Mouse (Mus musculus) right cerebral cortex, adult 18-20 months (tissue): ENCODE data around the gene Cebpz.

ENCODE experiments used
- DNase-seq: peaks from one replicate; pipeline ENCODE4 v3.0.0; 2022; ENCODE audit warnings: mixed read lengths

Cebpz gene

GRCm38 (mm10) chr17:78895394-78895793 lies 41.5 kb downstream of the Cebpz start:
- peak; percentile 24 for DNase-seq

GRCm38 (mm10) chr17:78894991-78895390 lies 41.9 kb downstream of the Cebpz start:
- no peak for DNase-seq

- DNase-seq, result no peak
Measured at GRCm38 (mm10) chr17:78891020-78891419, 45.8 kb downstream of the Cebpz start.

- DNase-seq, result no peak
Measured at GRCm38 (mm10) chr17:78889184-78889583, 47.7 kb downstream of the Cebpz start.

- no peak for DNase-seq
Measured at GRCm38 (mm10) chr17:78888554-78888953, 48.3 kb downstream of the Cebpz start.

- DNase-seq, result no peak
Measured at GRCm38 (mm10) chr17:78885286-78886065, 51.4 kb downstream of the Cebpz start.

GRCm38 (mm10) chr17:78883291-78883690 lies 53.6 kb downstream of the Cebpz start:
- no peak for DNase-seq

GRCm38 (mm10) chr17:78882401-78883112 lies 54.3 kb downstream of the Cebpz start, which contains the start of gene Eif2ak2:
Gene Eif2ak2, minus strand, starts transcription at chr17:78882573.
- peak; percentile 57 for DNase-seq

- DNase-seq, result no peak
Measured at GRCm38 (mm10) chr17:78881878-78882304, 55.0 kb downstream of the Cebpz start.

- DNase-seq, result no peak
Measured at GRCm38 (mm10) chr17:78873886-78874285, 63.0 kb downstream of the Cebpz start.
